10 mouse cellular contexts compared by ENCODE assay signal in the genomic region with DNA sequence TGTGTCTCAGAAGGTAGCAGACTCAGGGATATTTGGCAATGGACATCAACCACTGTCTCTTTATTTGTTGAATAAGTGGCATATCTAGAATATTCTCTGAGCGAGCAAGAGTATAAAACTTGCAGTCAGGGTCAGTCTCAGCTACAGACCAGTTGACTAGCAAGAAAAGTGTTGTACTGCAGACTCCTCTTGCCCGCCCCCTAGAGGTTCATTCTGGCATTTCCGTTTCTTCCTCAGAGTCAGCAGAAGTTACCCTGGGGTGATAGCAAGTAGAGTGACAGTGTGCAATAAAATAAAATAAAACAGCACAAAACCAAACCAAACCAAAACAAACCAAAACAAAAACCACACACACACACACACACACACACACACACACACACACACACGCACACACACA.
A peak's percentile ranks its signal among the peaks of the same experiment; 100 is the strongest.
DNase-seq lines count a peak whose midpoint lies in the region; TF ChIP-seq lines count a peak whose summit lies in the region.
"Had no signal": no experiment of that assay in that cellular context is flagged by ENCODE, and none has a peak within 500 bp of the region (broad histone marks: within the 10 kb centered on the region; RNA-seq: fewer than 3 reads in every experiment).

No protein-coding gene starts in this region.

- peak; percentile 20 for TF ChIP-seq CTCF in left cerebral cortex, adult 2 months (IDR thresholded peaks at IDR 0.05)

- no peak overlapping the region for H3K4me3 ChIP-seq in left cerebral cortex, adult 2 months
- H3K4me3 ChIP-seq: heart, embryonic 10.5 days; liver, embryonic 15.5 days had no signal

- DNase-seq in adrenal gland, adult (ENCODE audit: inconsistent age in 2 of 2, low spot score in 1 of 2), result peak; percentile 25 to 60
- DNase-seq in adrenal gland, postnatal 4 days (ENCODE audit: low spot score in 2 of 2), result no peak
- no peak for DNase-seq in left cerebral cortex, adult 2 months (ENCODE audit: extremely low spot score in 1 of 2, low spot score in 2 of 2)
- no peak for DNase-seq in left cerebral cortex, postnatal 25 days (ENCODE audit: low spot score in 2 of 2)
- DNase-seq in R1 (ENCODE audit: low read depth, low spot score), result peak; percentile 52
- DNase-seq in kidney, postnatal 4 days, result peak; percentile 22 to 28
- DNase-seq in ovary, postnatal 10 days (ENCODE audit: low spot score), result no peak
- DNase-seq in thymus, postnatal 10 days (ENCODE audit: low spot score in 2 of 2), result no peak

- H3K27ac ChIP-seq in left cerebral cortex, adult 2 months, result no peak overlapping the region
- H3K27ac ChIP-seq: heart, embryonic 10.5 days; liver, embryonic 15.5 days had no signal

- intact Hi-C loops in left cerebral cortex, adult 2 months (cut with DNase I), result loop anchor here (10.0 kb wide), 1 partner anchor 407 kb away; no protein-coding TSS in a partner anchor
- intact Hi-C loops in left cerebral cortex, postnatal 25 days (cut with DNase I), result loop anchor here (5.0 to 10.0 kb wide), 4 partner anchors 277 to 1733 kb away; a partner anchor contains a TSS

Comparison
In these comparisons a context has a peak if more than half of its experiments do, and no peak if none do; other contexts are left out.
1. DNase-seq: peak in adrenal gland, adult (2 of 2), R1 (single experiment) and kidney, postnatal 4 days (2 of 2); none in adrenal gland, postnatal 4 days (0 of 2), left cerebral cortex, adult 2 months (0 of 2), left cerebral cortex, postnatal 25 days (0 of 2), ovary, postnatal 10 days (single experiment) and thymus, postnatal 10 days (0 of 2).